Mouse (Mus musculus): ENCODE measurements around the gene Thsd7a. TPM values are rescaled to one million over a fixed set of nuclear protein-coding genes. Genes with fewer than 3 reads are reported as not detected.

Gene Thsd7a
- polyA plus RNA-seq (2012; rRNA removed), result 0.34 and 0.36 TPM in 2 replicates

DNA sequence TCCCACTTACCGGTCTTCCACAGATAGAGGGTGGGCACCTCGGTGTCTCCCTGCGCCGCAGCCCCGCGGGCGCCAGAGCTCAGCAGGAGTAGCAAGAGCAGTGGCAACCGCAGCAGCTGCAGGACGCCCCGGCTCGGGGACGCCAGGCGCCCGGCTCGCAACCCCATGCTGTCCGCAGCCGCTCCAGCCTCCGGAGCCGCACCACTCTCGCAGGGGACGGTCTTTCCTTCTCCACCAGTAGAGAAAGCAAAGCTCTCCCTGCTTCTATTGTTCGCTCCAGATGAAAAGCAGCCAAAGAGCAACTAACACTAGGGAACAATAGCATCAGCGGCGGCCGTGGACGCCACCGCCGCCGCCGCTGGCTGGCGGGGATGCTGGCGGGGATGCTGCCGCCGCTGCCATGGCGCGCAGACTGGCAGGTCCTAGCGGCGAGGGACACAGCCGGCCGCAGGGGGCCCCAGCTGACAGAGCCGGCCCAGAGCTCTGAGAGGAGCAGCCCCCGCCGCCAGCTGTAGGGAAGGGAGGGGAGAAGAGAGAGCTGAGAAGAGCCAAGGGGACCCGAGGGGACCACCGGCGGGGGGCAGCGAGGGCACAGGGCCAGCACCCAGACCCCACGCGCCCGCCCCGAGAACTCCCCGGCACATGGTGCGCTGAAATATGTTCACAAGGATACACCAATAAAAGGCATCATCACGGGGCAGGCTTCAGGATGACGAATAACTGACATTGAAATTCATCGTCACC is at the start of gene Thsd7a:
Thsd7a (minus strand) TSS at position 624 of the 744 bp plus-strand sequence.

Measured in liver, embryonic 18 days (tissue).